Mouse (Mus musculus) adrenal gland, adult 2 months (tissue): ENCODE measurements at regions not wholly inside any gene's neighbourhood (a gene's known extent, or its start where the extent isn't known, plus 50 kb on each side); places are given as distances from the start of the nearest gene placed in this dataset.

ENCODE experiments used
- DNase-seq: peaks from one replicate; pipeline ENCODE4 v3.0.0; 2021

- no peak for DNase-seq
Measured at GRCm38 (mm10) chr4:81727735-81728581, 285.3 kb upstream of the Mpdz start.

GRCm38 (mm10) chr4:81726761-81727723 is 284.4 kb upstream of the Mpdz start:
- DNase-seq, result no peak

GRCm38 (mm10) chr4:81724751-81725150 is 282.1 kb upstream of the Mpdz start:
- DNase-seq, result no peak

GRCm38 (mm10) chr4:81712378-81712777 is 269.8 kb upstream of the Mpdz start:
- no peak for DNase-seq

GRCm38 (mm10) chr4:81695182-81695581 is 252.6 kb upstream of the Mpdz start:
- no peak for DNase-seq

GRCm38 (mm10) chr4:81677205-81677604 is 234.6 kb upstream of the Mpdz start:
- DNase-seq, result no peak

- DNase-seq, result no peak
Measured at GRCm38 (mm10) chr4:81674871-81675270, 232.3 kb upstream of the Mpdz start.

GRCm38 (mm10) chr4:81673398-81674265 is 231.0 kb upstream of the Mpdz start:
- no peak for DNase-seq

GRCm38 (mm10) chr4:81671986-81672385 is 229.4 kb upstream of the Mpdz start:
- peak; percentile 10 for DNase-seq

- DNase-seq, result peak; percentile 2
Measured at GRCm38 (mm10) chr4:81669181-81669580, 226.6 kb upstream of the Mpdz start.

- no peak for DNase-seq
Measured at GRCm38 (mm10) chr4:81661096-81661495, 218.5 kb upstream of the Mpdz start.

GRCm38 (mm10) chr4:81628496-81628828 is 185.8 kb upstream of the Mpdz start:
- no peak for DNase-seq

- DNase-seq, result no peak
Measured at GRCm38 (mm10) chr4:81627714-81628495, 185.3 kb upstream of the Mpdz start.

- DNase-seq, result no peak
Measured at GRCm38 (mm10) chr4:81625348-81625934, 182.8 kb upstream of the Mpdz start.

- DNase-seq, result no peak
Measured at GRCm38 (mm10) chr4:81624111-81624510, 181.5 kb upstream of the Mpdz start.

GRCm38 (mm10) chr4:81621391-81622137 is 178.9 kb upstream of the Mpdz start:
- peak; percentile 10 for DNase-seq

GRCm38 (mm10) chr4:81617191-81617590 is 174.6 kb upstream of the Mpdz start:
- DNase-seq, result no peak

- DNase-seq, result no peak
Measured at GRCm38 (mm10) chr4:81611191-81611590, 168.6 kb upstream of the Mpdz start.

- no peak for DNase-seq
Measured at GRCm38 (mm10) chr4:81600396-81600795, 157.8 kb upstream of the Mpdz start.

- no peak for DNase-seq
Measured at GRCm38 (mm10) chr4:81597390-81597789, 154.8 kb upstream of the Mpdz start.
